20 mouse cellular contexts compared by ENCODE assay signal in genomic region chr17:4396119-4396518, GRCm38 (mm10).
A peak's percentile ranks its signal among the peaks of the same experiment; 100 is the strongest.
DNase-seq lines count a peak whose midpoint lies in the region; ATAC-seq lines count a peak whose summit lies in the region.
"Had no signal": no experiment of that assay in that cellular context is flagged by ENCODE, and none has a peak within 500 bp of the region (broad histone marks: within the 10 kb centered on the region; RNA-seq: fewer than 3 reads in every experiment).

No protein-coding gene starts in this region.

- no peaks in the 10 kb centered on the region for H3K27me3 ChIP-seq in liver, embryonic 13.5 days
- no peaks in the 10 kb centered on the region for H3K27me3 ChIP-seq in kidney, embryonic 14.5 days (ENCODE audit: control insufficient read depth, insufficient read depth, low read length)
- H3K27me3 ChIP-seq: CH12.LX; embryonic facial prominence, embryonic 12.5 days; heart, embryonic 15.5 days had no signal

- peak; percentile 99 for ATAC-seq in common myeloid progenitor, adult 5-6 weeks (replicated peaks; ENCODE audit: low read depth, poor library complexity, severe bottlenecking)
- peak; percentile 73 for ATAC-seq in liver, embryonic 13.5 days (ENCODE audit: low read depth)
- peak; percentile 97 for ATAC-seq in megakaryocyte-erythroid progenitor cell, adult 5-6 weeks (replicated peaks; ENCODE audit: low FRiP score, low TSS enrichment, poor library complexity, severe bottlenecking)
- ATAC-seq in kidney, embryonic 14.5 days (ENCODE audit: low FRiP score, low TSS enrichment): no peak
- ATAC-seq: forebrain, embryonic 16.5 days had no signal

- no peaks in the 10 kb centered on the region for H3K36me3 ChIP-seq in liver, embryonic 13.5 days
- no peaks in the 10 kb centered on the region for H3K36me3 ChIP-seq in kidney, embryonic 14.5 days (ENCODE audit: control insufficient read depth, insufficient read depth, low read length)
- H3K36me3 ChIP-seq: embryonic facial prominence, embryonic 12.5 days; heart, embryonic 15.5 days; hindbrain, embryonic 10.5 days had no signal

- H3K9ac ChIP-seq in liver, embryonic 13.5 days: no peak overlapping the region
- H3K9ac ChIP-seq in kidney, embryonic 14.5 days (ENCODE audit: low read depth, low read length): no peak overlapping the region
- H3K9ac ChIP-seq: embryonic facial prominence, embryonic 12.5 days; heart, embryonic 15.5 days; hindbrain, embryonic 14.5 days had no signal

- H3K9me3 ChIP-seq in liver, embryonic 13.5 days (replicated peaks): 0 out of 2 replicates have a peak, but pooled peaks cover 2% of the 10 kb centered on the region
- H3K9me3 ChIP-seq in kidney, embryonic 14.5 days (ENCODE audit: control insufficient read depth, low read length): no peaks in the 10 kb centered on the region
- H3K9me3 ChIP-seq: embryonic facial prominence, embryonic 12.5 days; heart, embryonic 15.5 days; hindbrain, embryonic 10.5 days had no signal

- H3K27ac ChIP-seq in liver, embryonic 13.5 days: no peak overlapping the region
- H3K27ac ChIP-seq in kidney, embryonic 14.5 days (ENCODE audit: low read depth, low read length): no peak overlapping the region
- H3K27ac ChIP-seq: embryonic facial prominence, embryonic 12.5 days; heart, adult 2 months; heart, embryonic 15.5 days; hindbrain, embryonic 10.5 days; hindbrain, embryonic 14.5 days had no signal

- peak; percentile 18 for DNase-seq in 416B (ENCODE audit: low read depth)
- DNase-seq in liver, embryonic 13.5 days: no peak
- DNase-seq in urinary bladder, postnatal 25 days (ENCODE audit: low spot score): no peak
- no peak for DNase-seq in Muller cell, postnatal 12 days (ENCODE audit: inconsistent ontology term)
- DNase-seq: adrenal gland, postnatal 36 days; cerebellum, adult 8-10 months; cerebellum, postnatal 14 days; gastrocnemius, postnatal 10 days; heart, adult 2 months; heart, postnatal 14 days had no signal

- no peaks in the 10 kb centered on the region for H3K4me1 ChIP-seq in liver, embryonic 13.5 days (replicated peaks)
- H3K4me1 ChIP-seq in kidney, embryonic 14.5 days (ENCODE audit: control insufficient read depth, insufficient read depth, low read length): no peaks in the 10 kb centered on the region
- H3K4me1 ChIP-seq: embryonic facial prominence, embryonic 12.5 days; heart, embryonic 15.5 days; hindbrain, embryonic 10.5 days had no signal

- no peak overlapping the region for H3K4me2 ChIP-seq in liver, embryonic 13.5 days
- H3K4me2 ChIP-seq in kidney, embryonic 14.5 days (replicated peaks; ENCODE audit: low read depth, low read length): no peak overlapping the region
- H3K4me2 ChIP-seq: embryonic facial prominence, embryonic 12.5 days; heart, embryonic 11.5 days; heart, embryonic 15.5 days; hindbrain, embryonic 14.5 days had no signal

- no peak overlapping the region for H3K4me3 ChIP-seq in liver, embryonic 13.5 days (replicated peaks)
- H3K4me3 ChIP-seq in kidney, embryonic 14.5 days (ENCODE audit: low read length): no peak overlapping the region
- H3K4me3 ChIP-seq: embryonic facial prominence, embryonic 12.5 days; heart, adult 2 months; heart, embryonic 15.5 days; hindbrain, embryonic 10.5 days had no signal

- WGBS in liver, embryonic 13.5 days (ENCODE audit: insufficient replicate concordance): 25% methylated on average over 5 of the region's 5 CpGs
- WGBS in kidney, embryonic 14.5 days: 88% methylated on average over 5 of the region's 5 CpGs
